ENCODE assay signal across 28 mouse cellular contexts in genomic region chr5:118638534-118639109, GRCm38 (mm10).
A peak's percentile ranks its signal among the peaks of the same experiment; 100 is the strongest.
DNase-seq lines count a peak whose midpoint lies in the region; ATAC-seq and TF ChIP-seq lines count a peak whose summit lies in the region.
"Had no signal": no experiment of that assay in that cellular context is flagged by ENCODE, and none has a peak within 500 bp of the region (broad histone marks: within the 10 kb centered on the region; RNA-seq: fewer than 3 reads in every experiment).

No protein-coding gene starts in this region.

- no peak overlapping the region for H3K4me2 ChIP-seq in heart, embryonic 15.5 days
- H3K4me2 ChIP-seq: forebrain, embryonic 15.5 days; heart, embryonic 12.5 days; intestine, embryonic 15.5 days; midbrain, embryonic 15.5 days; neural tube, embryonic 13.5 days had no signal

- ATAC-seq in heart, embryonic 15.5 days (replicated peaks; ENCODE audit: insufficient number of reproducible peaks, insufficient read depth, low FRiP score, low read depth): peak; percentile 43; the same call in 1 of the 2 replicates
- peak; percentile 23; the same call in 1 of the 2 replicates for ATAC-seq in G1E (ENCODE audit: extremely low read depth, insufficient number of reproducible peaks, low FRiP score, poor library complexity, severe bottlenecking)
- peak; percentile 74 for ATAC-seq in megakaryocyte-erythroid progenitor cell, adult 5-6 weeks (replicated peaks; ENCODE audit: low FRiP score, low TSS enrichment, poor library complexity, severe bottlenecking)
- ATAC-seq: forebrain, embryonic 15.5 days; hindbrain, embryonic 16.5 days; intestine, embryonic 15.5 days; liver, postnatal 0 days; midbrain, embryonic 15.5 days had no signal

- no peak for DNase-seq in heart, postnatal 14 days
- no peak for DNase-seq in G1E (ENCODE audit: low spot score)
- DNase-seq in brain, adult 2 months (ENCODE audit: low read depth, low spot score): peak; percentile 65
- DNase-seq in kidney, postnatal 10 days: no peak
- no peak for DNase-seq in spleen, adult 12 weeks (ENCODE audit: low spot score)
- DNase-seq: adrenal gland, postnatal 14 days; cerebellum, adult 11 months; cerebellum, postnatal 10 days; gastrocnemius, postnatal 14 days; heart, adult 11 months; kidney, adult 8-10 months; kidney, postnatal 14 days; liver; liver, postnatal 0 days; lung, postnatal 10 days; retina, postnatal 1 day; right cerebral cortex, postnatal 4 days; thymus, adult 18-20 months; thymus, postnatal 36 days had no signal

- intact Hi-C loops in heart, postnatal 14 days (cut with DNase I): no loop called here

- H3K9me3 ChIP-seq in heart, embryonic 15.5 days (replicated peaks): no peaks in the 10 kb centered on the region
- no peaks in the 10 kb centered on the region for H3K9me3 ChIP-seq in G1E (replicated peaks)
- H3K9me3 ChIP-seq: forebrain, embryonic 15.5 days; heart, embryonic 12.5 days; intestine, embryonic 15.5 days; limb, embryonic 10.5 days; midbrain, embryonic 15.5 days; neural tube, embryonic 13.5 days had no signal

- no peak overlapping the region for H3K4me3 ChIP-seq in heart, embryonic 15.5 days
- no peak overlapping the region; the same call in 1 of the 2 replicates for H3K4me3 ChIP-seq in G1E (ENCODE audit: low read depth, low read length)
- H3K4me3 ChIP-seq: forebrain, embryonic 15.5 days; heart, embryonic 12.5 days; intestine, embryonic 15.5 days; limb, embryonic 10.5 days; midbrain, embryonic 15.5 days; neural tube, embryonic 13.5 days had no signal

- H3K27ac ChIP-seq in heart, embryonic 15.5 days: no peak overlapping the region
- H3K27ac ChIP-seq: forebrain, embryonic 15.5 days; intestine, embryonic 15.5 days; limb, embryonic 10.5 days; midbrain, embryonic 15.5 days; neural tube, embryonic 13.5 days had no signal

- peaks cover 53% of the 10 kb centered on the region for H3K4me1 ChIP-seq in heart, embryonic 15.5 days (replicated peaks)
- peaks cover 64% of the 10 kb centered on the region for H3K4me1 ChIP-seq in G1E (ENCODE audit: insufficient read depth, low read depth, low read length)

- no peak overlapping the region for H3K9ac ChIP-seq in heart, embryonic 15.5 days
- H3K9ac ChIP-seq: forebrain, embryonic 15.5 days; heart, embryonic 12.5 days; intestine, embryonic 15.5 days; liver, postnatal 0 days; midbrain, embryonic 15.5 days; neural tube, embryonic 13.5 days had no signal

- H3K27me3 ChIP-seq in heart, embryonic 15.5 days: no peaks in the 10 kb centered on the region
- no peaks in the 10 kb centered on the region for H3K27me3 ChIP-seq in G1E (ENCODE audit: insufficient read depth, low read length)
- H3K27me3 ChIP-seq: forebrain, embryonic 15.5 days; heart, embryonic 12.5 days; intestine, embryonic 15.5 days; midbrain, embryonic 15.5 days; neural tube, embryonic 13.5 days had no signal

- no peak for TF ChIP-seq CTCF in G1E (IDR thresholded peaks at IDR 0.05; ENCODE audit: low read depth, low read length)

- 47% methylated on average over 9 of the region's 9 CpGs for WGBS in heart, embryonic 15.5 days

- H3K36me3 ChIP-seq in heart, embryonic 15.5 days: no peaks in the 10 kb centered on the region
- H3K36me3 ChIP-seq in G1E (replicated peaks): peaks cover 37% of the 10 kb centered on the region
- H3K36me3 ChIP-seq: forebrain, embryonic 15.5 days; heart, embryonic 12.5 days; intestine, embryonic 15.5 days; limb, embryonic 10.5 days; midbrain, embryonic 15.5 days; neural tube, embryonic 13.5 days had no signal

Comparison
In these comparisons a context has a peak if more than half of its experiments do, and no peak if none do; other contexts are left out.
1. ATAC-seq: peak in every context shown above with its lines; median percentile 74 in megakaryocyte-erythroid progenitor cell, adult 5-6 weeks; 43 in heart, embryonic 15.5 days; 23 in G1E.